Mouse (Mus musculus) stomach, postnatal 0 days (tissue): ENCODE measurements around the gene Timm22.

ENCODE experiments used
- CTCF ChIP-seq: IDR thresholded peaks from 2 replicates; pipeline ENCODE4 v1.5.1; 2016; ENCODE audit warnings: antibody characterized with exemption, low read depth, mild to moderate bottlenecking, moderate library complexity
- EP300 ChIP-seq: optimal IDR thresholded peaks from 2 replicates; pipeline ENCODE3; 2016; ENCODE audit warnings: antibody characterized with exemption

DNA sequence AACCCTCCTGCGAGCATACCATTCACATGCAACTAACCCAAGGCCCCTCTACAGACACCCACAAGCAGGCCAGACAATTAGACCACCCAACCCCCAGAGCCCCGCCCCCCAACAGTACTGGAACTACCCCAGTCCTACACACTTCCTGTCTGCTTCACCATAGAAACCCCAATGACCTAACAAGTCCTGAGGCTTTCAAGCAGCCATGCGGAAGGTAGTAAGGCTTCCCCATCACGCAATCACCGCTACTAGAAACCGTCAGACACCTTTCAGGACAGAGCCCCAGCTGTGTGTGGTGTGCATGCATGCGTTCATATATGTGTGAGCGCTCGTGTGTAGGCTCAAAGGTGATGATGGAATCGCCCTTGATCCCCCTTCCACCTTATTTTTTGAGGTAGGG is 50.1 kb downstream of the Timm22 start:
- TF ChIP-seq CTCF (no peak), EP300 (no peak)
